Mouse (Mus musculus): ENCODE measurements at regions not wholly inside any gene's neighbourhood (a gene's known extent, or its start where the extent isn't known, plus 50 kb on each side); places are given as distances from the start of the nearest gene placed in this dataset.

DNA sequence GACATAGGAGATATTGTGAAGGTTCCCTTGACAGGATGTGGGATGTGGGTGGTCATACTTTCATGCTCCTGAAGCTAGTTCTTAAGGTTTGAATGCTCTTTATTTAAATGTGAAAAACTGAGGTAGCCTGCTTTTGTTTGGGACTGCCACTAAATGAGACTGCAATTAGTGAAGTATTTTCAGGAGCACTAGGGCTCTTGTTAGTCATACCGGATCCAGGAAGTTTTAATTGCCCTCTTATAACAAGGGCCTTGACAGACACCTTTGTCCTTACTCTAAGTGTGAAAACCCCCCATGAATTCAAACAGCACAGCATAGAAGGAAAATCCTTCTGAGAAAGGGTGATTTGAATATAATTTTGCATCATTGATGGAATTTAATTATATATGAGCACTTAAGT, 91.2 kb downstream of the H2al1n start:
- TF ChIP-seq POLR2A (IDR thresholded peaks at IDR 0.05; ENCODE audit: insufficient read depth, low read depth, low read length) (no peak), CTCF (IDR thresholded peaks at IDR 0.05) (no peak)
